Mouse (Mus musculus): ENCODE measurements around the gene Hist3h2a. TPM values are rescaled to one million over a fixed set of nuclear protein-coding genes. Genes with fewer than 3 reads are reported as not detected.

The Hist3h2a gene
- total RNA-seq, 2 experiments from 2014 or later: 55.5 to 59.1 TPM

- intact Hi-C loops (cut with DNase I): loop anchor here (2.0 kb wide), 1 partner anchor 21 kb away; the partner anchor contains the start of gene Rnf187
- H3K27ac ChIP-seq: peak overlapping the region; percentile 71
Measured at GRCm38 (mm10) chr11:58959921-58960465, 5.5 kb downstream of the Hist3h2a start.

GRCm38 (mm10) chr11:58961364-58962177 lies 7.1 kb downstream of the Hist3h2a start:
- intact Hi-C loops (cut with DNase I): loop anchor here (2.0 kb wide), 1 partner anchor 23 kb away; the partner anchor contains the start of gene Rnf187
- no peak overlapping the region for H3K4me3 ChIP-seq
- DNase-seq (ENCODE audit: extremely low spot score in 1 of 2, low spot score in 2 of 2): no peak
- no peak overlapping the region for H3K27ac ChIP-seq
- TF ChIP-seq CTCF (IDR thresholded peaks at IDR 0.05): no peak

More at GRCm38 (mm10) chr11:58959921-58960465, 5.5 kb downstream of the Hist3h2a start:
- DNase-seq (ENCODE audit: extremely low spot score in 1 of 2, low spot score in 2 of 2): peak; percentile 71 to 75
- peak overlapping the region; percentile 57 for H3K4me3 ChIP-seq
- peak; percentile 26 for TF ChIP-seq CTCF (IDR thresholded peaks at IDR 0.05)

GRCm38 (mm10) chr11:58963543-58963942 lies 9.1 kb downstream of the Hist3h2a start:
- no peak for TF ChIP-seq CTCF (IDR thresholded peaks at IDR 0.05)
- H3K27ac ChIP-seq: no peak overlapping the region
- intact Hi-C loops (cut with DNase I): no loop called here
- peak in 1 of 2 experiments; percentile 37 for DNase-seq (ENCODE audit: extremely low spot score in 1 of 2, low spot score in 2 of 2)
- H3K4me3 ChIP-seq: no peak overlapping the region

GRCm38 (mm10) chr11:58964216-58964615 lies 9.7 kb downstream of the Hist3h2a start:
- H3K4me3 ChIP-seq: no peak overlapping the region
- no peak for DNase-seq (ENCODE audit: extremely low spot score in 1 of 2, low spot score in 2 of 2)
- intact Hi-C loops (cut with DNase I): no loop called here
- H3K27ac ChIP-seq: no peak overlapping the region
- no peak for TF ChIP-seq CTCF (IDR thresholded peaks at IDR 0.05)

GRCm38 (mm10) chr11:58965001-58965760 lies 10.7 kb downstream of the Hist3h2a start:
- no peak for DNase-seq (ENCODE audit: extremely low spot score in 1 of 2, low spot score in 2 of 2)
- Histone ChIP-seq H3K4me3 (no peak overlapping the region), H3K27ac (no peak overlapping the region)
- intact Hi-C loops (cut with DNase I): loop anchor here (5.0 kb wide), 1 partner anchor 332 kb away; no protein-coding TSS in a partner anchor
- TF ChIP-seq CTCF (IDR thresholded peaks at IDR 0.05): no peak

GRCm38 (mm10) chr11:58967346-58967745 lies 12.9 kb downstream of the Hist3h2a start:
- no peak overlapping the region for H3K4me3 ChIP-seq
- peak; percentile 60 for TF ChIP-seq CTCF (IDR thresholded peaks at IDR 0.05)
- no peak for DNase-seq (ENCODE audit: extremely low spot score in 1 of 2, low spot score in 2 of 2)
- no peak overlapping the region for H3K27ac ChIP-seq
- intact Hi-C loops (cut with DNase I): loop anchor here (5.0 kb wide), 1 partner anchor 330 kb away; no protein-coding TSS in a partner anchor

- H3K4me3 ChIP-seq: no peak overlapping the region
- no peak for DNase-seq (ENCODE audit: extremely low spot score in 1 of 2, low spot score in 2 of 2)
- intact Hi-C loops (cut with DNase I): loop anchor here (5.0 kb wide), 1 partner anchor 329 kb away; no protein-coding TSS in a partner anchor
- no peak for TF ChIP-seq CTCF (IDR thresholded peaks at IDR 0.05)
- no peak overlapping the region for H3K27ac ChIP-seq
Measured at GRCm38 (mm10) chr11:58968551-58968950, 14.1 kb downstream of the Hist3h2a start.

GRCm38 (mm10) chr11:58969027-58969426 lies 14.5 kb downstream of the Hist3h2a start:
- intact Hi-C loops (cut with DNase I): loop anchor here (5.0 kb wide), 1 partner anchor 328 kb away; no protein-coding TSS in a partner anchor

GRCm38 (mm10) chr11:58969659-58970058 lies 15.2 kb downstream of the Hist3h2a start:
- H3K27ac ChIP-seq: no peak overlapping the region
- no peak overlapping the region for H3K4me3 ChIP-seq
- DNase-seq (ENCODE audit: extremely low spot score in 1 of 2, low spot score in 2 of 2): no peak
- intact Hi-C loops (cut with DNase I): loop anchor here (5.0 kb wide), 2 partner anchors 213 to 328 kb away; partner anchors contain the start of gene Gjc2
- no peak for TF ChIP-seq CTCF (IDR thresholded peaks at IDR 0.05)

More at GRCm38 (mm10) chr11:58969027-58969426, 14.5 kb downstream of the Hist3h2a start:
- no peak for TF ChIP-seq CTCF (IDR thresholded peaks at IDR 0.05)
- Histone ChIP-seq H3K27ac (no peak overlapping the region), H3K4me3 (no peak overlapping the region)
- no peak for DNase-seq (ENCODE audit: extremely low spot score in 1 of 2, low spot score in 2 of 2)

GRCm38 (mm10) chr11:58970831-58971530 lies 16.5 kb downstream of the Hist3h2a start:
- intact Hi-C loops (cut with DNase I): loop anchor here (5.0 kb wide), 1 partner anchor 211 kb away; the partner anchor contains the start of gene Gjc2
- no peak for DNase-seq (ENCODE audit: extremely low spot score in 1 of 2, low spot score in 2 of 2)
- peak; percentile 10; the same call in 1 of the 2 replicates for TF ChIP-seq CTCF (IDR thresholded peaks at IDR 0.05)
- Histone ChIP-seq H3K27ac (no peak overlapping the region), H3K4me3 (no peak overlapping the region)

- intact Hi-C loops (cut with DNase I): loop anchor here (5.0 kb wide), 1 partner anchor 211 kb away; the partner anchor contains the start of gene Gjc2
- Histone ChIP-seq H3K4me3 (no peak overlapping the region), H3K27ac (no peak overlapping the region)
- no peak for TF ChIP-seq CTCF (IDR thresholded peaks at IDR 0.05)
- no peak for DNase-seq (ENCODE audit: extremely low spot score in 1 of 2, low spot score in 2 of 2)
Measured at GRCm38 (mm10) chr11:58971796-58972195, 17.3 kb downstream of the Hist3h2a start.
